Mouse (Mus musculus): Measurements from ENCODE around the gene Lingo2. TPM values are rescaled to one million over a fixed set of nuclear protein-coding genes. Genes with fewer than 3 reads are reported as not detected.

The Lingo2 gene
- polyA plus RNA-seq, 1 experiment from 2014 or later, result 0.05 TPM

GRCm38 (mm10) chr4:36032039-36032438 lies 919.5 kb downstream of the Lingo2 start:
- no peak overlapping the region for H3K9ac ChIP-seq (replicated peaks; ENCODE audit: low read depth)
- no peak overlapping the region for H3K4me2 ChIP-seq (replicated peaks; ENCODE audit: low read depth, low read length)
- no peak for DNase-seq (ENCODE audit: low spot score)
- no peak overlapping the region for H3K27ac ChIP-seq (ENCODE audit: low read length)
- no peak overlapping the region for H3K4me3 ChIP-seq (ENCODE audit: low read depth, low read length)
- H3K4me1 ChIP-seq (ENCODE audit: insufficient read depth, low read depth, low read length), result no peaks in the 10 kb centered on the region
- no peak for ATAC-seq
- no peaks in the 10 kb centered on the region for H3K27me3 ChIP-seq (replicated peaks; ENCODE audit: insufficient read depth, low read length)
- H3K36me3 ChIP-seq (ENCODE audit: insufficient read depth, low read length), result no peaks in the 10 kb centered on the region
- TF ChIP-seq EP300 (IDR thresholded peaks at IDR 0.05), result no peak
- TF ChIP-seq CTCF (IDR thresholded peaks at IDR 0.05), result no peak
- WGBS, result 43% methylated on average over 5 of the region's 5 CpGs
- H3K9me3 ChIP-seq (ENCODE audit: low read length), result no peaks in the 10 kb centered on the region

GRCm38 (mm10) chr4:36014181-36014580 lies 937.4 kb downstream of the Lingo2 start:
- H3K4me1 ChIP-seq (ENCODE audit: insufficient read depth, low read depth, low read length), result no peaks in the 10 kb centered on the region
- no peak for TF ChIP-seq CTCF (IDR thresholded peaks at IDR 0.05)
- TF ChIP-seq EP300 (IDR thresholded peaks at IDR 0.05), result no peak

GRCm38 (mm10) chr4:35992005-35992763 lies 959.4 kb downstream of the Lingo2 start:
- no peak for TF ChIP-seq EP300 (IDR thresholded peaks at IDR 0.05)
- TF ChIP-seq CTCF (IDR thresholded peaks at IDR 0.05), result no peak
- H3K27me3 ChIP-seq (replicated peaks; ENCODE audit: insufficient read depth, low read length), result no peaks in the 10 kb centered on the region
- ATAC-seq (no peak), DNase-seq (ENCODE audit: low spot score) (no peak)
- H3K4me2 ChIP-seq (replicated peaks; ENCODE audit: low read depth, low read length), result no peak overlapping the region
- no peaks in the 10 kb centered on the region for H3K9me3 ChIP-seq (ENCODE audit: low read length)
- no peaks in the 10 kb centered on the region for H3K36me3 ChIP-seq (ENCODE audit: insufficient read depth, low read length)
- H3K4me3 ChIP-seq (ENCODE audit: low read depth, low read length), result no peak overlapping the region
- H3K4me1 ChIP-seq (ENCODE audit: insufficient read depth, low read depth, low read length), result no peaks in the 10 kb centered on the region
- WGBS, result 59% methylated on average over 2 of the region's 2 CpGs
- no peak overlapping the region for H3K27ac ChIP-seq (ENCODE audit: low read length)
- no peak overlapping the region for H3K9ac ChIP-seq (replicated peaks; ENCODE audit: low read depth)

More at GRCm38 (mm10) chr4:36014181-36014580, 937.4 kb downstream of the Lingo2 start:
- no peak overlapping the region for H3K9ac ChIP-seq (replicated peaks; ENCODE audit: low read depth)
- H3K4me3 ChIP-seq (ENCODE audit: low read depth, low read length), result no peak overlapping the region
- ATAC-seq, result no peak
- DNase-seq (ENCODE audit: low spot score), result no peak
- H3K27ac ChIP-seq (ENCODE audit: low read length), result no peak overlapping the region
- H3K27me3 ChIP-seq (replicated peaks; ENCODE audit: insufficient read depth, low read length), result no peaks in the 10 kb centered on the region
- H3K36me3 ChIP-seq (ENCODE audit: insufficient read depth, low read length), result no peaks in the 10 kb centered on the region
- no peaks in the 10 kb centered on the region for H3K9me3 ChIP-seq (ENCODE audit: low read length)
- no peak overlapping the region for H3K4me2 ChIP-seq (replicated peaks; ENCODE audit: low read depth, low read length)
- WGBS, result 36% methylated on average over 4 of the region's 4 CpGs

- no peak for ATAC-seq
- TF ChIP-seq CTCF (IDR thresholded peaks at IDR 0.05), result no peak
- no peak for DNase-seq (ENCODE audit: low spot score)
- Histone ChIP-seq H3K27ac (ENCODE audit: low read length) (no peak overlapping the region), H3K4me2 (replicated peaks; ENCODE audit: low read depth, low read length) (no peak overlapping the region), H3K27me3 (replicated peaks; ENCODE audit: insufficient read depth, low read length) (no peaks in the 10 kb centered on the region), H3K9me3 (ENCODE audit: low read length) (no peaks in the 10 kb centered on the region), H3K4me3 (ENCODE audit: low read depth, low read length) (no peak overlapping the region), H3K4me1 (ENCODE audit: insufficient read depth, low read depth, low read length) (no peaks in the 10 kb centered on the region), H3K9ac (replicated peaks; ENCODE audit: low read depth) (no peak overlapping the region), H3K36me3 (ENCODE audit: insufficient read depth, low read length) (no peaks in the 10 kb centered on the region)
- 90% methylated on average over 6 of the region's 6 CpGs for WGBS
These were observed 965.5 kb downstream of the Lingo2 start for GRCm38 (mm10) chr4:35986012-35986411.

- Histone ChIP-seq H3K4me1 (ENCODE audit: insufficient read depth, low read depth, low read length) (no peaks in the 10 kb centered on the region), H3K4me3 (ENCODE audit: low read depth, low read length) (no peak overlapping the region), H3K9ac (replicated peaks; ENCODE audit: low read depth) (no peak overlapping the region), H3K27me3 (replicated peaks; ENCODE audit: insufficient read depth, low read length) (no peaks in the 10 kb centered on the region), H3K27ac (ENCODE audit: low read length) (no peak overlapping the region), H3K4me2 (replicated peaks; ENCODE audit: low read depth, low read length) (no peak overlapping the region), H3K9me3 (ENCODE audit: low read length) (no peaks in the 10 kb centered on the region), H3K36me3 (ENCODE audit: insufficient read depth, low read length) (no peaks in the 10 kb centered on the region)
- WGBS, result 77% methylated on average over 4 of the region's 4 CpGs
- ATAC-seq, result no peak
- TF ChIP-seq EP300 (IDR thresholded peaks at IDR 0.05), result no peak
- no peak for TF ChIP-seq CTCF (IDR thresholded peaks at IDR 0.05)
- no peak for DNase-seq (ENCODE audit: low spot score)
These were observed 988.0 kb downstream of the Lingo2 start for GRCm38 (mm10) chr4:35963532-35963931.

- DNase-seq (ENCODE audit: low spot score) (no peak), ATAC-seq (no peak)
- Histone ChIP-seq H3K27me3 (replicated peaks; ENCODE audit: insufficient read depth, low read length) (no peaks in the 10 kb centered on the region), H3K4me1 (ENCODE audit: insufficient read depth, low read depth, low read length) (no peaks in the 10 kb centered on the region), H3K9me3 (ENCODE audit: low read length) (no peaks in the 10 kb centered on the region), H3K4me2 (replicated peaks; ENCODE audit: low read depth, low read length) (no peak overlapping the region), H3K27ac (ENCODE audit: low read length) (no peak overlapping the region), H3K36me3 (ENCODE audit: insufficient read depth, low read length) (no peaks in the 10 kb centered on the region), H3K4me3 (ENCODE audit: low read depth, low read length) (no peak overlapping the region), H3K9ac (replicated peaks; ENCODE audit: low read depth) (no peak overlapping the region)
- TF ChIP-seq EP300 (IDR thresholded peaks at IDR 0.05) (no peak), CTCF (IDR thresholded peaks at IDR 0.05) (no peak)
These were observed 999.7 kb downstream of the Lingo2 start for GRCm38 (mm10) chr4:35951894-35952293.
